Mouse (Mus musculus): ENCODE measurements around the gene Gm20716.

Gene Gm20716

GRCm38 (mm10) chr2:168230026-168230728, at the start of gene Gm20716, which contains the start of the genes Dpm1 and Mocs3:
TSS of gene Gm20716 (minus strand) at chr2:168230364.
TSS of gene Dpm1 (minus strand) at chr2:168230591.
TSS of gene Mocs3 (plus strand) at chr2:168230622.
- ChIA-PET POLR2A (interaction anchor here in 3 of 4 experiments (0.5 to 12.9 kb wide), 33 partner anchors 9 to 1563 kb away, joined by 3 to 101 read pairs (median 4); partner anchors contain the start of genes Adnp (in 3 of the 3) and Ptpn1 (in 1 of the 3)), CTCF (interaction anchor here (0.5 to 3.3 kb wide), 12 partner anchors 10 to 1028 kb away, joined by 3 to 12 read pairs (median 4); partner anchors contain the start of gene Adnp (in 2 of the 4))

- POLR2A ChIA-PET = no interaction called here
- CTCF ChIA-PET = interaction anchor here in 3 of 4 experiments (0.6 to 1.4 kb wide), 5 partner anchors 13 to 177 kb away, joined by 3 to 5 read pairs (median 3); no protein-coding TSS in a partner anchor
Measured at GRCm38 (mm10) chr2:168274374-168274935, 44.3 kb upstream of the Gm20716 start.

- ChIA-PET POLR2A (interaction anchor here in 1 of 4 experiments (0.6 kb wide), 1 partner anchor 197 kb away, joined by 5 read pairs; no protein-coding TSS in a partner anchor), CTCF (interaction anchor here in 2 of 4 experiments (0.5 to 1.4 kb wide), 4 partner anchors 8 to 172 kb away, joined by 3 to 5 read pairs (median 4); partner anchors contain the start of gene Kcng1 (in 1 of the 2))
Measured at GRCm38 (mm10) chr2:168273387-168273786, 43.2 kb upstream of the Gm20716 start.

GRCm38 (mm10) chr2:168268033-168268432, 37.9 kb upstream of the Gm20716 start:
- ChIA-PET CTCF (interaction anchor here (0.5 to 2.5 kb wide), 27 partner anchors 11 to 725 kb away, joined by 3 to 19 read pairs (median 4); no protein-coding TSS in a partner anchor), POLR2A (interaction anchor here (0.6 to 1.2 kb wide), 6 partner anchors 9 to 685 kb away, joined by 3 to 5 read pairs (median 3); no protein-coding TSS in a partner anchor)

GRCm38 (mm10) chr2:168260900-168261299, 30.7 kb upstream of the Gm20716 start:
- POLR2A ChIA-PET = interaction anchor here in 1 of 4 experiments (1.1 kb wide), 1 partner anchor 502 kb away, joined by 3 read pairs; no protein-coding TSS in a partner anchor
- CTCF ChIA-PET = interaction anchor here in 2 of 4 experiments (1.5 to 1.8 kb wide), 2 partner anchors 11 kb away, joined by 4 to 10 read pairs; no protein-coding TSS in a partner anchor

GRCm38 (mm10) chr2:168260124-168260523, 30.0 kb upstream of the Gm20716 start:
- ChIA-PET CTCF (interaction anchor here in 3 of 4 experiments (1.1 to 1.8 kb wide), 3 partner anchors 10 to 185 kb away, joined by 3 to 10 read pairs (median 4); no protein-coding TSS in a partner anchor), POLR2A (interaction anchor here in 1 of 4 experiments (1.1 kb wide), 1 partner anchor 503 kb away, joined by 3 read pairs; no protein-coding TSS in a partner anchor)

- CTCF ChIA-PET = interaction anchor here in 2 of 4 experiments (1.1 to 1.8 kb wide), 2 partner anchors 10 to 186 kb away, joined by 3 to 10 read pairs; no protein-coding TSS in a partner anchor
- POLR2A ChIA-PET = interaction anchor here in 1 of 4 experiments (0.5 kb wide), 1 partner anchor 10 kb away, joined by 4 read pairs; no protein-coding TSS in a partner anchor
Measured at GRCm38 (mm10) chr2:168259046-168259445, 28.9 kb upstream of the Gm20716 start.

- ChIA-PET POLR2A (interaction anchor here in 2 of 4 experiments (0.6 to 0.7 kb wide), 2 partner anchors 11 to 171 kb away, joined by 3 read pairs; no protein-coding TSS in a partner anchor), CTCF (interaction anchor here in 3 of 4 experiments (0.6 to 2.2 kb wide), 4 partner anchors 11 to 31 kb away, joined by 3 to 10 read pairs (median 4); no protein-coding TSS in a partner anchor)
Measured at GRCm38 (mm10) chr2:168257188-168257587, 27.0 kb upstream of the Gm20716 start.

- ChIA-PET POLR2A (interaction anchor here in 1 of 4 experiments (0.7 to 1.1 kb wide), 2 partner anchors 11 to 12 kb away, joined by 3 read pairs; no protein-coding TSS in a partner anchor), CTCF (interaction anchor here in 3 of 4 experiments (0.6 to 2.2 kb wide), 5 partner anchors 12 to 1973 kb away, joined by 3 to 10 read pairs (median 4); no protein-coding TSS in a partner anchor)
Measured at GRCm38 (mm10) chr2:168256506-168256905, 26.3 kb upstream of the Gm20716 start.

GRCm38 (mm10) chr2:168253822-168254221, 23.7 kb upstream of the Gm20716 start:
- CTCF ChIA-PET = interaction anchor here in 3 of 4 experiments (0.5 to 3.2 kb wide), 22 partner anchors 8 to 588 kb away, joined by 3 to 13 read pairs (median 4); no protein-coding TSS in a partner anchor
- POLR2A ChIA-PET = interaction anchor here in 3 of 4 experiments (0.6 to 2.9 kb wide), 11 partner anchors 9 to 482 kb away, joined by 3 to 15 read pairs (median 4); partner anchors contain the start of gene Adnp (in 2 of the 3)

GRCm38 (mm10) chr2:168252639-168253292, 22.6 kb upstream of the Gm20716 start:
- POLR2A ChIA-PET = interaction anchor here in 3 of 4 experiments (0.6 to 2.9 kb wide), 11 partner anchors 10 to 660 kb away, joined by 3 to 8 read pairs (median 3); partner anchors contain the start of gene Adnp (in 1 of the 3)
- CTCF ChIA-PET = interaction anchor here (0.5 to 3.2 kb wide), 36 partner anchors 10 to 589 kb away, joined by 3 to 13 read pairs (median 3); no protein-coding TSS in a partner anchor

GRCm38 (mm10) chr2:168250270-168250669, 20.1 kb upstream of the Gm20716 start:
- ChIA-PET CTCF (interaction anchor here (0.5 to 2.0 kb wide), 32 partner anchors 10 to 643 kb away, joined by 3 to 10 read pairs (median 4); no protein-coding TSS in a partner anchor), POLR2A (interaction anchor here in 3 of 4 experiments (0.5 to 1.1 kb wide), 7 partner anchors 10 to 219 kb away, joined by 3 to 5 read pairs (median 3); no protein-coding TSS in a partner anchor)

- POLR2A ChIA-PET = interaction anchor here in 2 of 4 experiments (0.6 to 4.4 kb wide), 5 partner anchors 11 to 47 kb away, joined by 3 to 22 read pairs (median 4); no protein-coding TSS in a partner anchor
- CTCF ChIA-PET = interaction anchor here (0.6 to 2.0 kb wide), 23 partner anchors 9 to 905 kb away, joined by 3 to 10 read pairs (median 4); no protein-coding TSS in a partner anchor
Measured at GRCm38 (mm10) chr2:168248856-168249245, 18.7 kb upstream of the Gm20716 start.

GRCm38 (mm10) chr2:168248167-168248855, 18.1 kb upstream of the Gm20716 start:
- ChIA-PET POLR2A (interaction anchor here in 3 of 4 experiments (0.6 to 4.4 kb wide), 5 partner anchors 11 to 185 kb away, joined by 3 to 22 read pairs (median 4); no protein-coding TSS in a partner anchor), CTCF (interaction anchor here (0.6 to 2.0 kb wide), 23 partner anchors 8 to 381 kb away, joined by 3 to 10 read pairs (median 4); no protein-coding TSS in a partner anchor)

- ChIA-PET POLR2A (interaction anchor here in 2 of 4 experiments (0.6 to 4.4 kb wide), 5 partner anchors 11 to 131 kb away, joined by 3 to 22 read pairs (median 4); partner anchors contain the start of gene Adnp (in 1 of the 2)), CTCF (interaction anchor here in 3 of 4 experiments (0.5 to 1.6 kb wide), 6 partner anchors 8 to 300 kb away, joined by 3 to 7 read pairs (median 3); no protein-coding TSS in a partner anchor)
Measured at GRCm38 (mm10) chr2:168245571-168245970, 15.4 kb upstream of the Gm20716 start.

- POLR2A ChIA-PET = interaction anchor here in 1 of 4 experiments (1.8 to 2.2 kb wide), 2 partner anchors 11 to 36 kb away, joined by 5 to 7 read pairs; partner anchors contain the start of gene Adnp
- CTCF ChIA-PET = interaction anchor here in 2 of 4 experiments (1.0 to 1.2 kb wide), 2 partner anchors 10 to 89 kb away, joined by 3 to 5 read pairs; no protein-coding TSS in a partner anchor
Measured at GRCm38 (mm10) chr2:168243278-168243677, 13.1 kb upstream of the Gm20716 start.

Measured in embryonic stem cell, embryonic (primary cell).